Mouse (Mus musculus) C2C12 (cell line): ENCODE data around the gene Gm6164.
"Not testable (repeated sequence)": the region's sequence is repeated elsewhere in the genome, so short reads cannot be mapped to it uniquely, and the experiment has no call there.

Experiments used
- CEBPB ChIP-seq: IDR thresholded peaks from one replicate; pipeline ENCODE4 v1.6.1; 2011; ENCODE audit warnings: low read depth, mild to moderate bottlenecking, control low read depth, moderate library complexity
- CTCF ChIP-seq: IDR thresholded peaks from one replicate; pipeline ENCODE4 v1.5.1; 2011; ENCODE audit not compliant: control insufficient read depth, insufficient read depth, insufficient read length
- FOSL1 ChIP-seq: IDR thresholded peaks from one replicate; pipeline ENCODE4 v1.8.0; 2011; ENCODE audit warnings: mild to moderate bottlenecking, low read length; ENCODE audit not compliant: poor library complexity, insufficient read depth, severe bottlenecking
- MAX ChIP-seq: IDR thresholded peaks from one replicate; pipeline ENCODE4 v1.6.1; 2011; ENCODE audit warnings: mild to moderate bottlenecking, control low read depth
- MYOD1 ChIP-seq: IDR thresholded peaks from one replicate; pipeline ENCODE4 v1.6.1; 2011; ENCODE audit warnings: low read depth; ENCODE audit not compliant: control insufficient read depth, insufficient read length
- MYOG ChIP-seq: IDR thresholded peaks from one replicate; pipeline ENCODE4 v1.6.1; 2011; ENCODE audit not compliant: control insufficient read depth, insufficient read length; ENCODE audit errors: extremely low read depth
- USF1 ChIP-seq: IDR thresholded peaks from one replicate; pipeline ENCODE4 v1.6.1; 2011; ENCODE audit warnings: low read depth, mild to moderate bottlenecking, control low read depth, moderate library complexity

- not testable (repeated sequence) for TF ChIP-seq MYOD1, MAX, CTCF, USF1, MYOG, CEBPB, FOSL1
Measured at GRCm38 (mm10) chr7:20168277-20168676, 37.1 kb downstream of the Gm6164 start, which contains the start of gene Vmn1r94.
